Mouse (Mus musculus) ES-Bruce4 (cell line): Measurements from ENCODE around the gene Islr.

ENCODE experiments used
- CTCF ChIP-seq: IDR thresholded peaks from one replicate; pipeline ENCODE4 v1.8.1; 2011; ENCODE audit warnings: low read depth, low read length
- EP300 ChIP-seq: IDR thresholded peaks from 2 replicates; pipeline ENCODE4 v1.6.1; 2011; ENCODE audit warnings: low read depth, low read length; ENCODE audit not compliant: insufficient read depth

- no peak for TF ChIP-seq CTCF
- TF ChIP-seq EP300, result no peak
These were observed 28.2 kb downstream of the Islr start for GRCm38 (mm10) chr9:58175745-58176487.
